Mouse (Mus musculus): ENCODE measurements at regions not wholly inside any gene's neighbourhood (a gene's known extent, or its start where the extent isn't known, plus 50 kb on each side); places are given as distances from the start of the nearest gene placed in this dataset.

GRCm38 (mm10) chr14:64575954-64576353 lies 471.9 kb downstream of the Prss52 start:
- TF ChIP-seq CTCF (conservative IDR thresholded peaks at IDR 0.05; ENCODE audit: insufficient read depth, insufficient read length, low read depth, low read length) (no peak), POLR2A (IDR thresholded peaks at IDR 0.05; ENCODE audit: low read depth, low read length) (no peak)

All from kidney, adult 2 months (tissue).